Mouse (Mus musculus) ES-CJ7 (cell line): ENCODE results near the gene Idh1.
A peak's percentile ranks its signal among the peaks of the same experiment; 100 is the strongest.

Experiments
- DNase-seq: peaks from one replicate; pipeline ENCODE4 v3.0.0; 2011; ENCODE audit warnings: low read depth, low spot score

Gene Idh1

DNA sequence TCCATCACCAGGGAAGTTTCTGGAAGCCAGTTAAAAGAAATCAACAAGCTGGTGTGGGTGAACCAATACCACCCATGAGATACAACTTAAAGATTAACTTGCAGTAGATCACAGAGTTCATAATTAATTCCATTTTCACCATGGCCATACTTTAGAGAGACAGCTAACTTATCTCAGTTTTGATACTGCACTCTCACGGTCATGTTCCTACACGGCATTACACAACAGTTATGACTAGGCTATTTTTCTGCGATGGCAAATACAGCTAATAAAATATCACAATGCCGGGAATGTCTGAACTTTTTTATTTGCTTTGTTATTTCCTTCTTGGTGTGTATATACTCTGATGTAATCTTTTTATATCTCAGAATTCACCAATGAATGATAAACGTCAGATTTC is 9.4 kb downstream of the Idh1 start:
- no peak for DNase-seq

GRCm38 (mm10) chr1:65176171-65176570 is 10.1 kb downstream of the Idh1 start:
- DNase-seq, result no peak

- no peak for DNase-seq
Observed at GRCm38 (mm10) chr1:65173716-65174115, 12.6 kb downstream of the Idh1 start.

GRCm38 (mm10) chr1:65171579-65171978 is 14.7 kb downstream of the Idh1 start:
- DNase-seq, result no peak

DNA sequence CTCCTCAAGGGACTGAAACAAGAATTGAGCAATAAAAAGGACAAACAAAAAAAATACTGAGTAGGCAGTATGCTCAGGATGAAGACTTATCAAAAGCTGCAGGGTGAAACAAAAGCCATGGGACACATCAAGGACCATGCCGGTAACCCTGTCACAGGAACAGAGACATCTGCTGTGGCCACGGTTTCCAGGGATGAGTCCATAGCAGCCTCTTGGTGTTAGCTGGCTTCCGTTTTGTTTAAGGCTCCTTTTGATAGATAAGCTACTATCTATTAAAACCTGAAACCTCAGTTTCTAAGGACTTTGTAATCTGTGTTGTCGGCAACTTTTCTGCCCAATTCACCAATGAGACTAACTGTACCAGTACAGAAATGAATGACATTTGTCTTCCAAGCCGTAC is 16.4 kb downstream of the Idh1 start:
- DNase-seq, result no peak

GRCm38 (mm10) chr1:65169536-65169935 is 16.8 kb downstream of the Idh1 start:
- DNase-seq, result no peak

GRCm38 (mm10) chr1:65167496-65167895 is 18.8 kb downstream of the Idh1 start:
- no peak for DNase-seq

DNA sequence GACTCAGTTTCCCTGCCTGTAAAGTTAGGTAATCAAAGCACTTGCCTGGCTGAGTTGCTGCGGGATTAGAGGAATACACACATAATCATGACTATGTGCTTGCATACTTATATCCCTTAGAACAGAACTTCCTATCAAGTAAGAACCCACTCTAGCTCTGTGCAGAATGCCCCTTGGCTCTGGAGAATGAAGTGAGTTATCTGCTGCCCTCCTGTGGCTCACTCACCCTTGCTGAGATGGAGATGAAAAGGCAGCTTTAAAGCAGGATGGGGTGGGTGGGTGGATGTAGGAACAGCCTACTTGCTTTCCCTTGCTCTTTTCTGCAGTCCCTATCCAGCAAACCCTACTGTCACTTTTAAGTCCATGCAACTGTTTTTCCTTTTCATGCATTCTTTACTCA is 24.1 kb downstream of the Idh1 start:
- peak; percentile 34 for DNase-seq

DNA sequence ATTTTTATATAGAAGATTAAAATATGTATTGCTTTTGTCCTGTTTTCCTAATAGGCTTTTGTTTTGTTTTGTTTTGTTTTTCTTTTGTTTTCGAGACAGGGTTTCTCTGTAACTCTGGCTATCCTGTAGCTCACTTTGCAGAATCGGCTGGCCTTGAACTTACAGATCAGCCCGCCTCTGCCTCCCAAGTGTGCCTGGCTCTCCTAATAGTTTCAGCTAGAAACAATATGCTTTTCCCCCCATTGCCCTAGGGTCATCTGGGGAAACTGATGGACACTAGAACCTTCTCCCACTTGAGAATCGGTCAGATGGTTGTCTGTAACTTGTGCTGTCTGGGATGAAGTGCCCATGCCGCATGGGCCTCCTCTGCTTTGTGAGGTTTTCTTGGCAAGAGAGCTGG is 30.2 kb downstream of the Idh1 start:
- DNase-seq, result no peak

DNA sequence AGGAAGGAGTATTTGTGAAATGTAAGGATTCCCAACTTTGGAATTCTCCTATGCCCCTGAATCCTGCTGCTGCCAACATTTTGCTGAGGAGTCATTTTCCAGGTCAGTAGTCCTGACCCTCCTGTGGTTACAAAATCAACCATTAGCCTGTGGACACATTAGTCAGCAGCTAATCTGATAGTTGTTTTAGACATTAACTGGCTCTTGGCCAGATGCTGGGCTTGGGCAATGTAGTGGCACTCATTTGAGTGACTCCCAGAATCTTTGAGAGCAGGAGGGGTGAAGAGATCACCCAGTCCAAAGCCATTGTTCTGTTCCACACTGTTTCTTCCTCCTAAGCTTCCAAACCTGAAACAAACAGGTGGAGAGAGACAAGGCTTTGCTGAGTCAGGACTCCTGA is 31.5 kb downstream of the Idh1 start:
- DNase-seq, result no peak

- DNase-seq, result no peak
Observed at GRCm38 (mm10) chr1:65147971-65148370, 38.3 kb downstream of the Idh1 start.

DNA sequence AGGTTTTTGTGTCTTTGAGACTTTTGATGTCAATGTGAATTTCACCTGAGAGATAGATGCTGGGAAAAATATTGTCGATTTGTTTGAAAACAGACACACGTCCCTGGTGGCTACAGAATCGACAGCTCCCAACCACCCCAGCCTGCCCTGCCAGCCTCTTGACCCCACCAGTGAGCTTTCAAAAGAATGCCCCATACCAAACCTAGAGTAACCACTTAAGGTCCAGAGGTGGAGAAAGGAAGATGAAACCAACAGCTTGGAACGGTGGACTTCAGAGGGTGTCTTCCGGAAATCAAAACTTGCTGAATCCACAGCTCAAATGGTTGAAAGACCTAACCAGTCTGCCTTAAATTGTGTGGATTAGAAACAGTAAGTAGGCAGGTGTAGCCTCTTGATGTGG is 39.0 kb downstream of the Idh1 start:
- no peak for DNase-seq

DNA sequence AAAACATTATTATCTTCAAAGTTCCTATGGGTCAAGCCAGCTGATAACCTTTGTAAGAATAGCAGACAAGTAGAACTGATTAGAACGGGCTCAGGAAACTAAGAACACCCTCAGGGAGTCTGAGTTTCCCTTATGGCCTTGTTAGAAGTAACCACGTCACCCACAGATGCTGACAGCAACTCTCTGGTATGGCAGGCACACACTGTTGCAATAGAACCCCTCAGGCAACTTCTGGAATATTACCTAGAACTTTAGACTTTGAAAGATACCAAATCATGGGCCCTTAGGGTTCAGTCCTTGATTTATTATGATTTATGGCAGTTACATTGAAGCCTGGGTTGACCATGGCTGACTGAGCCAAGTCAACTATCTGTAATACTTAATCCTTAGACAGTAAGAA is 39.7 kb downstream of the Idh1 start:
- no peak for DNase-seq

DNA sequence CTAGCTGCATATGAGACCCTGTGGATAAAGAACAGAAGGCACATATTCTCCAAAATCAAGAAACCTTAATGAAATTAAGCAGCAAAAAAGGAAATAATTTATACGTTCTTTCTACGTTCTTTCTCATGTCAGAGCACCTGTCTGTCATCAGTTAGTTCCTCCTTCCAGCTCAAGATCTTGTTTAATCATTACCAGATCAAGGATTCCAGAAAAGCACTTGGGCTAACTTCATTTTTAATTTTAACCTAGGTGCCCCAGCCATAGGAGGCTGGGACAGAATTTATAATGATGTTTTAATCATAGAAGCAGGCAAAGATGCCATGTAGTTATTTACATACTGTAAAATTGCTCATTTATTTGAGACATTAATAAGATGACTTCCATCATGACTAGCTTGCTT is 41.5 kb downstream of the Idh1 start:
- no peak for DNase-seq

GRCm38 (mm10) chr1:65137560-65137959 is 48.7 kb downstream of the Idh1 start:
- no peak for DNase-seq

GRCm38 (mm10) chr1:65132833-65133232 is 53.5 kb downstream of the Idh1 start:
- DNase-seq, result no peak

GRCm38 (mm10) chr1:65131671-65132070 is 54.6 kb downstream of the Idh1 start:
- no peak for DNase-seq

GRCm38 (mm10) chr1:65130226-65130625 is 56.1 kb downstream of the Idh1 start:
- DNase-seq, result no peak

GRCm38 (mm10) chr1:65129634-65130180 is 56.6 kb downstream of the Idh1 start:
- DNase-seq, result no peak

GRCm38 (mm10) chr1:65122574-65123372 is 63.5 kb downstream of the Idh1 start, which contains the start of gene D630023F18Rik:
D630023F18Rik (minus strand) TSS chr1:65123214.
- DNase-seq, result peak; percentile 44

DNA sequence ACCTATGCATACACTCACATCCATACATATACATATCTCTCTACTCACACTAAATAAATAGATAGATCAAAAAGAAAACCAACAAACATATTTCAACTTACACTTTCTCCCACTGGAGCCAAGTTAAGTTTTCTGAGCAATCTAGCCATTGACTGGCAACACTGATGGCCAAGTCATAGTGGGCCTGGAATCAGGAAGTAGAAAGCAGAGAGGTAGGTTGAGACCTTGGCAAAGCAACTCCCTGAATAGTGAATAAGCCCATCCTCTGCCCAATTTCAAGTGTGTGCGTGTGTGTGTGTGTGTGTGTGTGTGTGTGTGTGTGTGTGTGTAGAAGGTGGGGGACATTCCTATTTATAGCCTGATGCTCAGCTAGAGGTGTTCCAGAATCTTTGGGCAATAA is 66.9 kb downstream of the Idh1 start, which contains the start of gene Gm28845:
TSS of gene Gm28845 (minus strand) at position 121 of the 400 bp plus-strand sequence.
- no peak for DNase-seq

GRCm38 (mm10) chr1:65118150-65118913 is 68.0 kb downstream of the Idh1 start:
- no peak for DNase-seq
